Mouse (Mus musculus) lung, embryonic 16.5 days (tissue): ENCODE data around the gene Mrpl28. TPM values are rescaled to one million over a fixed set of nuclear protein-coding genes. Genes with fewer than 3 reads are reported as not detected.
"Not testable (repeated sequence)": the region's sequence is repeated elsewhere in the genome, so short reads cannot be mapped to it uniquely, and the experiment has no call there.

Experiments
- ATAC-seq: fragments of 200-750 bp; cut with Nextera tagmentation; 2 replicates; pipeline ENCODE4 v1.8.0; 2017; ENCODE audit warnings: low read depth, mild to moderate bottlenecking, moderate library complexity
- H3K27ac ChIP-seq: fragments of 300-500 bp; sonication (generic); 2 replicates; pipeline ENCODE4 v1.5.1; 2014; ENCODE audit warnings: mild to moderate bottlenecking, control low read depth, low read length
- H3K27me3 ChIP-seq: fragments of 300-500 bp; sonication (generic); 2 replicates; pipeline ENCODE4 v1.6.1; 2014; ENCODE audit warnings: low read depth, low read length, mixed read lengths; ENCODE audit not compliant: control insufficient read depth, insufficient read depth
- H3K36me3 ChIP-seq: fragments of 300-500 bp; sonication (generic); 2 replicates; pipeline ENCODE4 v1.6.1; 2014; ENCODE audit warnings: low read length; ENCODE audit not compliant: control insufficient read depth, insufficient read depth
- H3K4me1 ChIP-seq: fragments of 300-500 bp; sonication (generic); replicated peaks from 2 replicates; pipeline ENCODE4 v1.6.1; 2014; ENCODE audit warnings: low read length, mixed read lengths; ENCODE audit not compliant: control insufficient read depth, insufficient read depth
- H3K4me2 ChIP-seq: fragments of 300-500 bp; sonication (generic); 2 replicates; pipeline ENCODE4 v1.6.1; 2014; ENCODE audit warnings: low read depth, low read length, control low read depth
- H3K4me3 ChIP-seq: fragments of 300-500 bp; sonication (generic); 2 replicates; pipeline ENCODE4 v1.5.1; 2014; ENCODE audit warnings: mild to moderate bottlenecking, low read length, control low read depth
- H3K9ac ChIP-seq: fragments of 300-500 bp; sonication (generic); 2 replicates; pipeline ENCODE4 v1.6.1; 2014; ENCODE audit warnings: low read length, control low read depth
- H3K9me3 ChIP-seq: fragments of 300-500 bp; sonication (generic); 2 replicates; pipeline ENCODE4 v1.6.1; 2016; ENCODE audit warnings: low read length; ENCODE audit not compliant: control insufficient read depth
- WGBS: fragments of 180-500 bp; shearing (Covaris S2); extraction: QIAGEN DNeasy Blood & Tissue Kit; methylation state at CpG from one replicate; pipeline ENCODE4 v1.1.7; 2014; 5-methylcytosine and 5-hydroxymethylcytosine counted together
- polyA plus RNA-seq: library from polyadenylated mRNA; unstranded; fragments of >200 nt; fragmentation: Nextera tagmentation; extraction: Ambion mirVana; gene quantifications from 2 replicates; pipeline ENCODE4 v1.2.1, GENCODE M21; 2015

Mrpl28 gene
- polyA plus RNA-seq, 1 experiment from 2014 or later: 188 TPM

- 6% methylated on average over 8 of the region's 8 CpGs for WGBS
- peak overlapping the region; percentile 75 for H3K9ac ChIP-seq
- ATAC-seq: no peak
- peak overlapping the region; percentile 72 for H3K4me3 ChIP-seq
- H3K27me3 ChIP-seq: peaks cover 68% of the 10 kb centered on the region
- no peaks in the 10 kb centered on the region for H3K9me3 ChIP-seq
- peak overlapping the region; percentile 98 for H3K4me2 ChIP-seq
- H3K4me1 ChIP-seq: peaks cover 5% of the 10 kb centered on the region; the same call in 1 of the 2 replicates
- no peaks in the 10 kb centered on the region for H3K36me3 ChIP-seq
- no peak overlapping the region for H3K27ac ChIP-seq
These were observed 9.2 kb upstream of the Mrpl28 start for GRCm38 (mm10) chr17:26114061-26114460.

- H3K27me3 ChIP-seq: peaks cover 68% of the 10 kb centered on the region
- ATAC-seq, H3K27ac ChIP-seq, H3K4me2 ChIP-seq, H3K9ac ChIP-seq, H3K4me1 ChIP-seq, H3K9me3 ChIP-seq, H3K4me3 ChIP-seq, H3K36me3 ChIP-seq: not testable (repeated sequence)
- WGBS: 66% methylated on average over 7 of the region's 7 CpGs
These were observed 8.8 kb upstream of the Mrpl28 start for GRCm38 (mm10) chr17:26114461-26114860.

GRCm38 (mm10) chr17:26115205-26115898 is 7.9 kb upstream of the Mrpl28 start:
- no peak overlapping the region for H3K27ac ChIP-seq
- H3K36me3 ChIP-seq: no peaks in the 10 kb centered on the region
- H3K4me2 ChIP-seq: 0 out of 2 replicates have a peak overlapping the region, but pooled peaks have one; percentile 4
- no peaks in the 10 kb centered on the region for H3K9me3 ChIP-seq
- H3K27me3 ChIP-seq: peaks cover 65% of the 10 kb centered on the region
- WGBS: 59% methylated on average over 7 of the region's 7 CpGs
- H3K9ac ChIP-seq: no peak overlapping the region
- H3K4me3 ChIP-seq: no peak overlapping the region
- peaks cover 7% of the 10 kb centered on the region; the same call in 1 of the 2 replicates for H3K4me1 ChIP-seq
- ATAC-seq: peak; percentile 29; the same call in 1 of the 2 replicates

- Histone ChIP-seq H3K9ac (no peak overlapping the region), H3K27ac (no peak overlapping the region), H3K4me1 (peaks cover 7% of the 10 kb centered on the region; the same call in 1 of the 2 replicates), H3K9me3 (no peaks in the 10 kb centered on the region), H3K4me2 (no peak overlapping the region), H3K4me3 (no peak overlapping the region), H3K27me3 (peaks cover 60% of the 10 kb centered on the region), H3K36me3 (no peaks in the 10 kb centered on the region)
- ATAC-seq: no peak
- WGBS: 20% methylated on average over 1 of the region's 3 CpGs
These were observed 7.3 kb upstream of the Mrpl28 start for GRCm38 (mm10) chr17:26115956-26116487.

- Histone ChIP-seq H3K4me3 (no peak overlapping the region), H3K27ac (no peak overlapping the region), H3K36me3 (no peaks in the 10 kb centered on the region), H3K4me1 (peaks cover 7% of the 10 kb centered on the region; the same call in 1 of the 2 replicates), H3K9ac (no peak overlapping the region), H3K4me2 (no peak overlapping the region), H3K9me3 (no peaks in the 10 kb centered on the region), H3K27me3 (peaks cover 53% of the 10 kb centered on the region)
- ATAC-seq: no peak
- 78% methylated on average over 17 of the region's 17 CpGs for WGBS
These were observed 6.6 kb upstream of the Mrpl28 start for GRCm38 (mm10) chr17:26116503-26117258.

GRCm38 (mm10) chr17:26119766-26120710 is 3.3 kb upstream of the Mrpl28 start:
- 40% methylated on average over 33 of the region's 33 CpGs for WGBS
- Histone ChIP-seq H3K27ac (no peak overlapping the region), H3K36me3 (no peaks in the 10 kb centered on the region), H3K4me1 (peaks cover 13% of the 10 kb centered on the region), H3K27me3 (peaks cover 20% of the 10 kb centered on the region), H3K9me3 (no peaks in the 10 kb centered on the region), H3K4me3 (no peak overlapping the region), H3K4me2 (no peak overlapping the region), H3K9ac (no peak overlapping the region)
- ATAC-seq: peak; percentile 49

- 55% methylated on average over 5 of the region's 5 CpGs for WGBS
- Histone ChIP-seq H3K9me3 (no peaks in the 10 kb centered on the region), H3K27ac (no peak overlapping the region), H3K27me3 (peaks cover 2% of the 10 kb centered on the region; the same call in 1 of the 2 replicates), H3K36me3 (peaks cover 12% of the 10 kb centered on the region; the same call in 1 of the 2 replicates), H3K4me1 (peaks cover 13% of the 10 kb centered on the region), H3K4me2 (no peak overlapping the region), H3K4me3 (no peak overlapping the region), H3K9ac (no peak overlapping the region)
- no peak for ATAC-seq
These were observed 714 bp upstream of the Mrpl28 start for GRCm38 (mm10) chr17:26122431-26123140.

GRCm38 (mm10) chr17:26124560-26124959 is 1.3 kb downstream of the Mrpl28 start:
- H3K27ac ChIP-seq: no peak overlapping the region
- peaks cover 13% of the 10 kb centered on the region for H3K36me3 ChIP-seq
- no peaks in the 10 kb centered on the region for H3K27me3 ChIP-seq
- peak overlapping the region; percentile 92 for H3K4me2 ChIP-seq
- H3K9ac ChIP-seq: peak overlapping the region; percentile 88
- H3K4me1 ChIP-seq: peaks cover 13% of the 10 kb centered on the region
- H3K4me3 ChIP-seq: peak overlapping the region; percentile 97
- no peak for ATAC-seq
- no peaks in the 10 kb centered on the region for H3K9me3 ChIP-seq
- 80% methylated on average over 7 of the region's 7 CpGs for WGBS
